Mouse (Mus musculus): ENCODE measurements around the gene Grpr. TPM values are rescaled to one million over a fixed set of nuclear protein-coding genes. Genes with fewer than 3 reads are reported as not detected.

The Grpr gene
- total RNA-seq (2022): 1 to 10 TPM; 1.8 to 2.6 (median 2.5) TPM

DNA sequence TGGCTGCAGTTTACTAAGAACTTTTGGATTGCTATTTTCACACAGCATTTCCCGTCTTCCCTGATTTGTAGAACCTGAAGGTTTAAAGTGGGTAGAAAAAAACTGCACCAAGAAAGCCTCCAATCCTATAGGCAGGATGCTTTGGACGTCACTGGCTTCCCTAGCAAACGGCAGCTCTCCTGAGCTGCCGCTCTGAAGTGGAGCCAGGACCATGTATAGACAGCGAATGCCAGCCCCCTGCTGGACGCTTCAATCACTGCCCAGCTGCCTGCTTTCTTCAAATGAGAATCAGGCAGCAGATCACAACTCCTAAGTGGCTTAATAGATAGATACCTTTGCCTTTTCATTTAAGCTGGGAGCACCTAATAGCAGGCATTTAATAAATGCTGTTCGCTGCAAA, at the start of gene Grpr:
TSS of gene Grpr (minus strand) at position 12 of the 400 bp plus-strand sequence.
- peak; percentile 9 to 17 for DNase-seq (ENCODE audit: low spot score in 2 of 2)

DNA sequence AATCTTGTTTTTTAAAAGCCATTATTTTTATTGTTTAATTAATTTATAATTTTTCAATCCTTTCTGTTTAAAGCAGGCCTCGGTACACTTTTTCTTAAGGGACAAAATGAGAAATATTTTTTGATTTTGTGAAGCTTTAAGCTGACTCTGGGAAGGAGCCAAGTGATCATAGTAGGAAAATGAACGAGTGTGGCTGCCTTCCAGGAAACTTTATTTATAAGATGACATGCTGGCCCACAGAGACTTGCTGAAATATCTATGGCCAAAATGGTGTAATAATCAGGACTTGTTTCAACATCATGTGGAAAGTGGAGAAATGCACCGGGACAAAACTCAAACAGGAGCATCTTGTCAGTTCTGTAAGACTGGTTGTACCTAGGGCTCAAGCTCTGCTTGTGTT, 11.0 kb upstream of the Grpr start:
- no peak for DNase-seq (ENCODE audit: low spot score in 2 of 2)

DNA sequence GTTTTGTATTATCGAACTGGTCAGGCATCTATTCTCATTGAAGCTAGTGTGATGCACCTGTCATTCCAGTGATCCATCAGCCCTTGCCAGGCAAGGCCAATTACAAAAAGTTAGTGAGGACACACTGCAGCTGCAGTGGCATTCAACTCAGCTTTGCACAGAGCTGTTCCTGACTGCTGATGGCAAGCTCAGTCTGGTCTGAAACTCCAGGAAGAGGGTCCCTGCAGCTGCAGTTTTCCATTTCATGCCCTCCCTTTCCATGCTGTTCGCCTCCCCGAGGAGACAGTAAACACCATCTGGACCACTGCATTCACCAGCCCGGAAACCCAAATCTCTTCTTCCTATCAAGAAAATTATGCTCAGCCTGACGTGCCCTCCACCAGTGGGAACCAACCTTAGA, 2.4 kb downstream of the Grpr start:
- DNase-seq (ENCODE audit: low spot score in 2 of 2): no peak

DNA sequence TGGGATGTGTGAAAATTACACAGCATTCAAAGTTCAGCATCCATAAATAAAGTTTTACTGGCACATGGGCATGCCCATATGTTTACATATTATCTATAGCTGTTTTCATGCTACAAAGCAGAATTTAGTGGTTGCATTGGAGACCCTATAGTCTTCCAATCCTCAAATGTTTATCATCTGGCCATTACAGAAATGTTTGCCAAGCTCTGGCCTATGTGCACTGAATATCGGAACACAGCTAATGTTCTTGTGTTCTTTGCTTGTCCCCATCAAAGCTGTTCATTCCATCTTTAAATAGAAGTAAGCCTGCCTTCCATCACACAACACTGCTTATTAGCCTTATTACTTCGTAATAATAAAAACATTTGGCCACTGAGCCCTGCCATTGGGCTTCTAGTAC, 16.6 kb downstream of the Grpr start:
- no peak for DNase-seq (ENCODE audit: low spot score in 2 of 2)

DNA sequence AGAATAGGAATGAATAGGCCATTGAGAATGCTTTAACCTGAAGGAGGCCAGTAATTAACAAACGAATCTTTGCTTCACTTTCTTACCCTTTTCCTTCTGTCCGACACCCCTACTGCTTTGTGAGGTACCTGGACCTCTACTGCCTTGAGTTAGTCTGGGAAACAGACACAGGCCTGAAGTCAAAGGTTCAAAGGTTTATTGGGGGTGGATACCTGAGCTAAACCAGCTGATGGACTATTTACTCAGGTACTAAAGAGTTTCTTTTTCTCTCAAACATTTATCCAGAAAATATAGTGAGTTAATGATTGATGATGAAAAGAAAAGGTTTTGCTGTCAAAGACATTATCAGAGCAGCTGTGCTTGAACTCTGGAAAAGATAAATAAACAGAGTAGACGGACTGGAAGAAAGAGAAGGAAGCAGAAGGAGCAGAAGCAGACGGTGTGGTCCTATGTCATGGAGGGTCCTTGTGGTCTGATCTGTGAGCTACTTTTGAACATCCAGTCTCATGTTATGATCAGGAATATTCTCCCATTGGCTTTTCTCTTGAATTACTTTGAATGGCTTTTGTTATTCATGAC, 30.4 kb downstream of the Grpr start:
- DNase-seq (ENCODE audit: low spot score in 2 of 2): no peak

DNA sequence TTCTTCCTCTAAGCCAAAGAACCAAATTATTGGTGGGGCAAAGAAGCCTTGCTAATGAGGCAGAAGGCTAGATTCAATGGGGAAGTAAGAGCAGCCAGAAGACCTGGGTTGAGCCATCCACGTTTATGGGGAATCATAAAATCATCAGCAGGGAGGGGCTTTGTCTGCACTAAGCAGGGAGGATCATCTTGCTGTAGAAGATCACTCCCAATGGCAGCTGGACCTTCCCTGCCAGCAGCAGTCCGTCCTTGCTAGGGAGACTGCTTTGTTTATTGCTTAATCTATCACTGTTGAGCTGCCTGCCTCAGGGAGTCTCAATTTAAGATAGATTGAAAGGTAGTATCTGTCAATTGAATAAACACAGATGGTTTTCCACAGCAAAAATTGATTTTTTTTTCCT, 37.7 kb downstream of the Grpr start:
- DNase-seq (ENCODE audit: low spot score in 2 of 2): no peak

DNA sequence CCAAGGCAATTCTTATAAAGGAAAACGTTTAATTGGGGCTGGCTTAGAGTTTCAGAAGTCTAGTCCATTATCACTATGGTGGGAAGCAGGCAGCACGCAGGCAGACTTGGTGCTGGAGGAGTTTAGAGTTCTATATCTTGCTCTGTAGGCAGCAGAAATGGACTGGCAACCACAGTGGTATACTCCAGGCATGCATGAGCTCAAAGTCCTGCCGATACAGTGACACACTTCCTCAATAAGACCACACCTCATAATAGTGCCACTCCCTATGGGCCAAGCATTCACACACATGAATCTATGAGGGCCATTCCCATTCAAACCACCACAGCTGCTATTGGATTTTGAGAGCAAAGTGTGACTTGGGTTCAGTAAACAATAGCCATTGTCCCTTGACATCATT, 47.4 kb downstream of the Grpr start:
- no peak for DNase-seq (ENCODE audit: low spot score in 2 of 2)

Other genes starting within 250 kb of the Grpr start
- 1 to 10 TPM in 1 of 4 experiments, under 1 TPM in 3; 0.45 to 1.4 (median 0.93) TPM for gene Rnf138rt1, start 211.7 kb upstream of the Grpr start, total RNA-seq (2022)

All from layer of hippocampus, adult 8-10 months (tissue).